Mouse (Mus musculus): ENCODE measurements around the gene Tnks1bp1.

GRCm38 (mm10) chr2:85071921-85072320 lies 24.1 kb downstream of the Tnks1bp1 start:
- TF ChIP-seq POLR2A (IDR thresholded peaks at IDR 0.05; ENCODE audit: borderline replicate concordance, control insufficient read depth, low read depth, low read length), result no peak
- no peak for TF ChIP-seq CTCF (IDR thresholded peaks at IDR 0.05; ENCODE audit: control insufficient read depth, insufficient read depth, low read length)
